Mouse (Mus musculus) ES-CJ7 (cell line): ENCODE measurements around the gene Jagn1.

Experiments used
- DNase-seq: peaks from one replicate; pipeline ENCODE4 v3.0.0; 2011; ENCODE audit warnings: low read depth, low spot score

The Jagn1 gene

GRCm38 (mm10) chr6:113433661-113434060 is 8.7 kb upstream of the Jagn1 start:
- no peak for DNase-seq

- DNase-seq = no peak
Measured at GRCm38 (mm10) chr6:113434691-113435090, 7.7 kb upstream of the Jagn1 start.

- DNase-seq = no peak
Measured at GRCm38 (mm10) chr6:113435664-113436205, 6.6 kb upstream of the Jagn1 start, which contains the start of gene Cidec. TSS of gene Cidec (minus strand) at chr6:113435760.

- no peak for DNase-seq
Measured at GRCm38 (mm10) chr6:113437135-113437534, 5.2 kb upstream of the Jagn1 start.

- DNase-seq = peak; percentile 34
Measured at GRCm38 (mm10) chr6:113438721-113439430, 3.5 kb upstream of the Jagn1 start.

GRCm38 (mm10) chr6:113440686-113441085 is 1.7 kb upstream of the Jagn1 start:
- DNase-seq = no peak

- DNase-seq = peak; percentile 93
Measured at GRCm38 (mm10) chr6:113441147-113441680, 1.2 kb upstream of the Jagn1 start.

GRCm38 (mm10) chr6:113442087-113442441 is 305 bp upstream of the Jagn1 start:
- DNase-seq = no peak

GRCm38 (mm10) chr6:113443091-113443490 is 722 bp downstream of the Jagn1 start:
- peak; percentile 87 for DNase-seq

- no peak for DNase-seq
Measured at GRCm38 (mm10) chr6:113444207-113444965, 2.0 kb downstream of the Jagn1 start.

- no peak for DNase-seq
Measured at GRCm38 (mm10) chr6:113447639-113448038, 5.3 kb downstream of the Jagn1 start.

GRCm38 (mm10) chr6:113451839-113452238 is 9.5 kb downstream of the Jagn1 start:
- DNase-seq = no peak

- DNase-seq = no peak
Measured at GRCm38 (mm10) chr6:113455007-113455406, 12.6 kb downstream of the Jagn1 start.

GRCm38 (mm10) chr6:113457952-113458534 is 15.7 kb downstream of the Jagn1 start, which contains the start of gene Il17re:
TSS of gene Il17re (plus strand) at chr6:113458484.
- no peak for DNase-seq

GRCm38 (mm10) chr6:113458635-113459034 is 16.3 kb downstream of the Jagn1 start:
- DNase-seq = no peak

- DNase-seq = peak; percentile 56
Measured at GRCm38 (mm10) chr6:113464040-113464439, 21.7 kb downstream of the Jagn1 start.

GRCm38 (mm10) chr6:113465602-113466001 is 23.2 kb downstream of the Jagn1 start:
- DNase-seq = no peak

- DNase-seq = no peak
Measured at GRCm38 (mm10) chr6:113468512-113468911, 26.1 kb downstream of the Jagn1 start.

- DNase-seq = peak; percentile 89
Measured at GRCm38 (mm10) chr6:113469021-113469420, 26.7 kb downstream of the Jagn1 start.

GRCm38 (mm10) chr6:113469432-113469831 is 27.1 kb downstream of the Jagn1 start:
- peak; percentile 85 for DNase-seq

- DNase-seq = peak; percentile 76
Measured at GRCm38 (mm10) chr6:113471297-113471936, 29.0 kb downstream of the Jagn1 start, which contains the start of gene Il17rc. TSS of gene Il17rc (plus strand) at chr6:113471427.
